Mouse (Mus musculus) bone marrow, adult 2 months (tissue): ENCODE results near the gene Cdyl. TPM values are rescaled to one million over a fixed set of nuclear protein-coding genes. Genes with fewer than 3 reads are reported as not detected.

Experiments used
- H3K27ac ChIP-seq: fragments of 200-500 bp; 2 replicates; pipeline ENCODE4 v1.5.1; 2012; ENCODE audit warnings: low read depth, mild to moderate bottlenecking, control low read depth, inconsistent platforms, low read length; ENCODE audit not compliant: control insufficient read depth, poor library complexity, insufficient read depth
- H3K4me1 ChIP-seq: fragments of 200-500 bp; 2 replicates; pipeline ENCODE4 v1.6.1; 2011; ENCODE audit warnings: low read length; ENCODE audit not compliant: control insufficient read depth, insufficient read depth
- H3K4me3 ChIP-seq: fragments of 200-500 bp; replicated peaks from 2 replicates; pipeline ENCODE3; 2011; ENCODE audit warnings: mild to moderate bottlenecking, low read depth, low read length, control low read depth; ENCODE audit not compliant: control insufficient read depth
- CTCF ChIP-seq: fragments of 200-500 bp; IDR thresholded peaks from 2 replicates; pipeline ENCODE4 v1.5.1; 2011; ENCODE audit warnings: low read length, control low read depth; ENCODE audit not compliant: control insufficient read depth, insufficient read depth
- POLR2A ChIP-seq: fragments of 200-500 bp; IDR thresholded peaks from 2 replicates; pipeline ENCODE4 v1.6.1; 2011; ENCODE audit warnings: low read depth, mild to moderate bottlenecking, control low read depth, low read length, borderline replicate concordance; ENCODE audit not compliant: control insufficient read depth
- WGBS: fragments of 180-500 bp; shearing (Covaris S2); methylation state at CpG from one replicate; pipeline ENCODE4 v1.1.7; 2018; 5-methylcytosine and 5-hydroxymethylcytosine counted together
- polyA plus RNA-seq: library from polyadenylated mRNA; stranded (reverse); fragments of >200 nt; gene quantifications from 2 replicates; pipeline ENCODE4 v1.2.4, GENCODE M21; 2011; ENCODE audit warnings: low replicate concordance; ENCODE audit not compliant: missing spikeins, insufficient read depth, insufficient read length

Cdyl gene
- polyA plus RNA-seq, 1 experiment, result 20.5 TPM

- no peaks in the 10 kb centered on the region for H3K4me1 ChIP-seq
- H3K27ac ChIP-seq, result no peak overlapping the region
- no peak overlapping the region for H3K4me3 ChIP-seq
- TF ChIP-seq POLR2A, result no peak
- no peak for TF ChIP-seq CTCF
- 84% methylated on average over 3 of the region's 3 CpGs for WGBS
These were observed 189.1 kb downstream of the Cdyl start for GRCm38 (mm10) chr13:35848694-35849093.

GRCm38 (mm10) chr13:35851581-35851980, 191.9 kb downstream of the Cdyl start:
- no peak overlapping the region for H3K4me3 ChIP-seq
- no peaks in the 10 kb centered on the region for H3K4me1 ChIP-seq
- H3K27ac ChIP-seq, result no peak overlapping the region
- 94% methylated on average over 6 of the region's 6 CpGs for WGBS
- no peak for TF ChIP-seq CTCF
- no peak for TF ChIP-seq POLR2A

GRCm38 (mm10) chr13:35852851-35853575, 193.4 kb downstream of the Cdyl start:
- H3K4me1 ChIP-seq, result no peaks in the 10 kb centered on the region
- TF ChIP-seq POLR2A, result no peak
- TF ChIP-seq CTCF, result no peak
- WGBS, result 91% methylated on average over 2 of the region's 2 CpGs
- H3K27ac ChIP-seq, result no peak overlapping the region
- no peak overlapping the region for H3K4me3 ChIP-seq

- Histone ChIP-seq H3K4me3 (no peak overlapping the region), H3K27ac (no peak overlapping the region), H3K4me1 (no peaks in the 10 kb centered on the region)
- TF ChIP-seq POLR2A (no peak), CTCF (no peak)
- WGBS, result 87% methylated on average over 7 of the region's 7 CpGs
These were observed 197.9 kb downstream of the Cdyl start for GRCm38 (mm10) chr13:35857486-35857885.

- 88% methylated on average over 8 of the region's 8 CpGs for WGBS
- Histone ChIP-seq H3K4me1 (no peaks in the 10 kb centered on the region), H3K4me3 (no peak overlapping the region), H3K27ac (no peak overlapping the region)
- TF ChIP-seq POLR2A (no peak), CTCF (no peak)
These were observed 201.3 kb downstream of the Cdyl start for GRCm38 (mm10) chr13:35860916-35861315.

GRCm38 (mm10) chr13:35870659-35871058, 211.0 kb downstream of the Cdyl start:
- Histone ChIP-seq H3K4me3 (no peak overlapping the region), H3K4me1 (peaks cover 3% of the 10 kb centered on the region), H3K27ac (no peak overlapping the region)
- 64% methylated on average over 8 of the region's 8 CpGs for WGBS
- no peak for TF ChIP-seq POLR2A
- no peak for TF ChIP-seq CTCF

GRCm38 (mm10) chr13:35871107-35871506, 211.5 kb downstream of the Cdyl start:
- Histone ChIP-seq H3K27ac (no peak overlapping the region), H3K4me1 (peaks cover 3% of the 10 kb centered on the region), H3K4me3 (no peak overlapping the region)
- WGBS, result 2% methylated on average over 3 of the region's 3 CpGs
- TF ChIP-seq POLR2A, result no peak
- TF ChIP-seq CTCF, result no peak

GRCm38 (mm10) chr13:35875396-35875795, 215.8 kb downstream of the Cdyl start:
- H3K27ac ChIP-seq, result no peak overlapping the region
- H3K4me1 ChIP-seq, result peaks cover 3% of the 10 kb centered on the region
- WGBS, result 93% methylated on average over 5 of the region's 5 CpGs
- no peak overlapping the region for H3K4me3 ChIP-seq
- no peak for TF ChIP-seq POLR2A
- TF ChIP-seq CTCF, result no peak
